18 mouse cellular contexts compared by ENCODE assay signal in genomic region chr16:57319284-57320124, GRCm38 (mm10). TPM values are rescaled to one million over a fixed set of nuclear protein-coding genes. Genes with fewer than 3 reads are reported as not detected.
DNase-seq lines count a peak whose midpoint lies in the region; ATAC-seq and TF ChIP-seq lines count a peak whose summit lies in the region.
"Had no signal": no experiment of that assay in that cellular context is flagged by ENCODE, and none has a peak within 500 bp of the region (broad histone marks: within the 10 kb centered on the region; RNA-seq: fewer than 3 reads in every experiment).

No protein-coding gene starts in this region.

- ATAC-seq in embryonic facial prominence, embryonic 14.5 days (ENCODE audit: low read depth), result no peak

- H3K4me3 ChIP-seq in gastrocnemius, adult 2 months, result no peak overlapping the region
- H3K4me3 ChIP-seq in MEL (ENCODE audit: control insufficient read depth in 1 of 2, insufficient read depth in 1 of 2, low read depth in 2 of 2, low read length in 2 of 2), result no peak overlapping the region
- H3K4me3 ChIP-seq in embryonic facial prominence, embryonic 14.5 days (ENCODE audit: low read depth, low read length), result no peak overlapping the region
- H3K4me3 ChIP-seq in left cerebral cortex, adult 2 months, result no peak overlapping the region
- H3K4me3 ChIP-seq: hindbrain, embryonic 15.5 days had no signal

- intact Hi-C loops in gastrocnemius, adult 2 months (cut with DNase I), result loop anchor here (5.0 kb wide), 1 partner anchor 77 kb away; no protein-coding TSS in a partner anchor
- intact Hi-C loops in gastrocnemius, postnatal 36 days (cut with DNase I), result loop anchor here (5.0 kb wide), 1 partner anchor 78 kb away; no protein-coding TSS in a partner anchor
- intact Hi-C loops in left cerebral cortex, adult 2 months (cut with DNase I), result no loop called here

- TF ChIP-seq EP300 in MEL (IDR thresholded peaks at IDR 0.05; ENCODE audit: low read depth in 1 of 2, low read length in 2 of 2), result no peak

- H3K27ac ChIP-seq in gastrocnemius, adult 2 months, result peak overlapping the region; percentile 67
- no peak overlapping the region for H3K27ac ChIP-seq in MEL (ENCODE audit: control insufficient read depth, low read depth, low read length)
- H3K27ac ChIP-seq in embryonic facial prominence, embryonic 14.5 days (replicated peaks; ENCODE audit: low read depth, low read length), result no peak overlapping the region
- H3K27ac ChIP-seq in left cerebral cortex, adult 2 months, result no peak overlapping the region
- H3K27ac ChIP-seq: hindbrain, embryonic 15.5 days; macrophage had no signal

- H3K36me3 ChIP-seq in MEL (ENCODE audit: control insufficient read depth in 1 of 2, insufficient read depth in 2 of 2, low read length in 2 of 2), result peaks cover 0 to 3% of the 10 kb centered on the region in 2 experiments; a peak in 2 of 4 replicates
- H3K36me3 ChIP-seq in embryonic facial prominence, embryonic 14.5 days (ENCODE audit: control insufficient read depth, insufficient read depth, low read length), result no peaks in the 10 kb centered on the region
- H3K36me3 ChIP-seq: hindbrain, embryonic 15.5 days had no signal

- H3K27me3 ChIP-seq in MEL (ENCODE audit: control insufficient read depth in 1 of 2, insufficient read depth in 2 of 2, low read length in 2 of 2), result no peaks in the 10 kb centered on the region
- no peaks in the 10 kb centered on the region for H3K27me3 ChIP-seq in embryonic facial prominence, embryonic 14.5 days (replicated peaks; ENCODE audit: control insufficient read depth, insufficient read depth, low read length)
- H3K27me3 ChIP-seq: CH12.LX; hindbrain, embryonic 15.5 days had no signal

- no peak for DNase-seq in gastrocnemius, adult 2 months
- no peak for DNase-seq in gastrocnemius, postnatal 36 days
- DNase-seq in 3T3-L1 (ENCODE audit: low read depth, low spot score) (peak; percentile 75), MEL (ENCODE audit: low read depth, low spot score) (peak; percentile 34)
- peak; percentile 64 for DNase-seq in embryonic facial prominence, embryonic 14.5 days (ENCODE audit: low spot score)
- DNase-seq in right cerebral cortex, postnatal 14 days, result no peak
- DNase-seq in left cerebral cortex, adult 2 months (ENCODE audit: extremely low spot score in 1 of 2, low spot score in 2 of 2), result no peak
- DNase-seq: adrenal gland, postnatal 25 days; heart, postnatal 10 days; layer of hippocampus, postnatal 36 days; midbrain, embryonic 14.5 days; spleen, adult 18-20 months had no signal

- no peak overlapping the region for H3K9ac ChIP-seq in MEL (ENCODE audit: control insufficient read depth, low read depth, low read length, poor library complexity, severe bottlenecking)
- no peak overlapping the region for H3K9ac ChIP-seq in embryonic facial prominence, embryonic 14.5 days (ENCODE audit: low read depth, low read length)
- H3K9ac ChIP-seq: hindbrain, embryonic 15.5 days had no signal

- 64% methylated on average over 7 of the region's 7 CpGs for WGBS in embryonic facial prominence, embryonic 14.5 days

- H3K9me3 ChIP-seq in MEL (replicated peaks; ENCODE audit: insufficient read depth, low read length), result no peaks in the 10 kb centered on the region
- H3K9me3 ChIP-seq in embryonic facial prominence, embryonic 14.5 days (ENCODE audit: control insufficient read depth, low read length), result peaks cover 11% of the 10 kb centered on the region; the same call in 1 of the 2 replicates
- H3K9me3 ChIP-seq: hindbrain, embryonic 15.5 days had no signal

- peaks cover 0 to 4% of the 10 kb centered on the region in 2 experiments; a peak in 1 of 4 replicates for H3K4me1 ChIP-seq in MEL (ENCODE audit: control insufficient read depth in 1 of 2, insufficient read depth in 2 of 2, low read length in 2 of 2)
- peaks cover 4% of the 10 kb centered on the region; the same call in 1 of the 2 replicates for H3K4me1 ChIP-seq in embryonic facial prominence, embryonic 14.5 days (ENCODE audit: control insufficient read depth, insufficient read depth, low read length)
- H3K4me1 ChIP-seq: hindbrain, embryonic 15.5 days had no signal

- TF ChIP-seq RAD21 in MEL (IDR thresholded peaks at IDR 0.05; ENCODE audit: low read depth, low read length), result no peak

- no peak for TF ChIP-seq POLR2A in MEL (IDR thresholded peaks at IDR 0.05; ENCODE audit: control insufficient read depth in 1 of 2, insufficient read depth in 1 of 2, low read depth in 1 of 2, low read length in 2 of 2, poor library complexity in 1 of 2)

- no peak overlapping the region for H3K4me2 ChIP-seq in embryonic facial prominence, embryonic 14.5 days (ENCODE audit: low read depth, low read length)
- H3K4me2 ChIP-seq: hindbrain, embryonic 15.5 days had no signal

- TF ChIP-seq CTCF in gastrocnemius, adult 2 months (IDR thresholded peaks at IDR 0.05), result no peak
- TF ChIP-seq CTCF in MEL (IDR thresholded peaks at IDR 0.05 in 2 of 3, conservative IDR thresholded peaks at IDR 0.05 in 1 of 3; ENCODE audit: control insufficient read depth in 1 of 3, insufficient read depth in 1 of 3, low read depth in 2 of 3, low read length in 3 of 3, poor library complexity in 1 of 3, severe bottlenecking in 1 of 3), result no peak
- no peak for TF ChIP-seq CTCF in left cerebral cortex, adult 2 months (IDR thresholded peaks at IDR 0.05)

- no peaks in the 10 kb centered on the region for H3K79me2 ChIP-seq in MEL (ENCODE audit: control insufficient read depth, insufficient read depth, low read length, poor library complexity)

TF ChIP-seq in MEL, 35 proteins besides CTCF, POLR2A, EP300 and RAD21:
- TF ChIP-seq ZKSCAN1 (IDR thresholded peaks at IDR 0.05; ENCODE audit: low read depth, low read length) (no peak), TAL1 (IDR thresholded peaks at IDR 0.05; ENCODE audit: low read length) (no peak), GATA1 (IDR thresholded peaks at IDR 0.05; ENCODE audit: low read depth, low read length) (no peak), ELF1 (IDR thresholded peaks at IDR 0.05; ENCODE audit: low read depth, low read length) (no peak), TBP (IDR thresholded peaks at IDR 0.05; ENCODE audit: low read depth, low read length) (no peak), CHD2 (IDR thresholded peaks at IDR 0.05; ENCODE audit: low read length) (no peak), HCFC1 (IDR thresholded peaks at IDR 0.05; ENCODE audit: low read depth, low read length) (no peak), MAFK (IDR thresholded peaks at IDR 0.05; ENCODE audit: borderline replicate concordance, low read depth, low read length) (no peak), MAZ (IDR thresholded peaks at IDR 0.05; ENCODE audit: low read depth, low read length) (no peak)

RNA-seq across cellular contexts. Expression of gene Tmem30c, which starts 26.8 kb away (rescaled TPM):
- not detected for total RNA-seq in gastrocnemius, adult 2 months (2021)
- total RNA-seq in gastrocnemius, postnatal 36 days (2021), result not detected
- total RNA-seq in MEL (2012; rRNA removed), result 0.03 and 0.04 TPM in 2 replicates
- under 1 TPM in 1 of 2 experiments, not detected in 1; 0.38 TPM for polyA plus RNA-seq in MEL (2012; ENCODE audit: insufficient read depth in 1 of 2, insufficient read length in 2 of 2, low read depth in 1 of 2, low replicate concordance in 2 of 2, missing spikeins in 1 of 2)
- 0.07 TPM in 1 of 2 replicates, not detected in the other for polyA plus RNA-seq in embryonic facial prominence, embryonic 14.5 days (2014; fragmentation: Nextera tagmentation; extraction: Ambion mirVana)
- total RNA-seq in left cerebral cortex, adult 2 months (2021), result under 1 TPM; 0.29 to 0.42 TPM
- total RNA-seq: adrenal gland, postnatal 25 days; common myeloid progenitor, adult 5-6 weeks; heart, postnatal 10 days had no signal
- polyA plus RNA-seq: liver, embryonic 16.5 days; macrophage; neural tube, embryonic 11.5 days had no signal

RNA-seq across cellular contexts. Expression of gene Filip1l, which starts 33.4 kb away (rescaled TPM):
- total RNA-seq in gastrocnemius, adult 2 months (2021), result 10 to 100 TPM; 37.5 to 67.0 TPM
- total RNA-seq in gastrocnemius, postnatal 36 days (2021), result 10 to 100 TPM; 41.9 to 48.5 TPM
- 0.27 and 0.39 TPM in 2 replicates for total RNA-seq in MEL (2012; rRNA removed)
- polyA plus RNA-seq in MEL (2012; ENCODE audit: insufficient read depth in 1 of 2, insufficient read length in 2 of 2, low read depth in 1 of 2, low replicate concordance in 2 of 2, missing spikeins in 1 of 2), result 1 to 10 TPM in 1 of 2 experiments, not detected in 1; 1.8 TPM
- polyA plus RNA-seq in embryonic facial prominence, embryonic 14.5 days (2014; fragmentation: Nextera tagmentation; extraction: Ambion mirVana), result 25.5 and 30.2 TPM in 2 replicates
- 1 to 10 TPM; 3.0 to 3.7 TPM for total RNA-seq in left cerebral cortex, adult 2 months (2021)

Comparison
In these comparisons a context has a peak if more than half of its experiments do, and no peak if none do; other contexts are left out.
1. DNase-seq: peak in 3T3-L1 (single experiment), MEL (single experiment) and embryonic facial prominence, embryonic 14.5 days (single experiment); none in gastrocnemius, adult 2 months (single experiment), gastrocnemius, postnatal 36 days (0 of 2), right cerebral cortex, postnatal 14 days (single experiment) and left cerebral cortex, adult 2 months (0 of 2).
2. RNA of gene Filip1l, which starts 33.4 kb away (total RNA-seq): 37.5 to 67.0 TPM in gastrocnemius, adult 2 months and 41.9 to 48.5 TPM in gastrocnemius, postnatal 36 days; 3.0 to 3.7 TPM in left cerebral cortex, adult 2 months and 0.27 to 0.39 TPM in MEL; every median in the first group is over 4 times any median in the second.